Mouse (Mus musculus): ENCODE data around the gene Rnf180. TPM values are rescaled to one million over a fixed set of nuclear protein-coding genes. Genes with fewer than 3 reads are reported as not detected.

Rnf180 gene
- total and polyA plus RNA-seq, 3 experiments = 0.23 to 0.84 TPM; not detected in 1

DNA sequence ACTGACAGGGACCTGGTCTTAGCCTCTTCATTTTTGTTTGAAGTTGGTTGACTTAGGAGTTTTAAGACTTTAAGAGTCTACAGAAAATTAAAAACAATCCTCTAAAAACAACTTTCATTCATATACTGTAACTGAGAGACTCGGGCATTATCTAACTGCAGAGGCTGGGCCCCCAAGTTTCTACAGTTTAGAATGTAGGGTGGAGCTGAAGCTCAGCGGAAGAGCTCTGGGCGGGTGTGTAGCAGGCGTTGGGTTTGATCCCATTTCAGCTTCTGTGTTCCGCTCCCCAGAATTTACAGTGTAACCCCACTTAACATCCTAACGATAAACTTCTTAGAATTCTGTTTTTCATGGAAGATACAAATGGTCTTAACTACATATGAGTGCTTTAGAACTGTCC is 183.0 kb downstream of the Rnf180 start:
- H3K4me1 ChIP-seq (ENCODE audit: control insufficient read depth in 1 of 2, insufficient read depth in 2 of 2, low read length in 2 of 2) = no peaks in the 10 kb centered on the region
- H3K79me2 ChIP-seq (ENCODE audit: control insufficient read depth, insufficient read depth, low read length, poor library complexity) = no peaks in the 10 kb centered on the region
- H3K36me3 ChIP-seq (ENCODE audit: control insufficient read depth in 1 of 2, insufficient read depth in 2 of 2, low read length in 2 of 2) = no peaks in the 10 kb centered on the region
- H3K4me3 ChIP-seq (ENCODE audit: control insufficient read depth in 1 of 2, insufficient read depth in 1 of 2, low read depth in 2 of 2, low read length in 2 of 2) = no peak overlapping the region
- no peaks in the 10 kb centered on the region for H3K9me3 ChIP-seq (replicated peaks; ENCODE audit: insufficient read depth, low read length)
- no peak overlapping the region for H3K27ac ChIP-seq (ENCODE audit: control insufficient read depth, low read depth, low read length)
- H3K27me3 ChIP-seq (ENCODE audit: control insufficient read depth in 1 of 2, insufficient read depth in 2 of 2, low read length in 2 of 2) = no peaks in the 10 kb centered on the region
- no peak for DNase-seq (ENCODE audit: low read depth, low spot score)
- no peak overlapping the region for H3K9ac ChIP-seq (ENCODE audit: control insufficient read depth, low read depth, low read length, poor library complexity, severe bottlenecking)
- no peak for TF ChIP-seq KAT2A (conservative IDR thresholded peaks at IDR 0.05; ENCODE audit: low read depth, low read length)
- no peak for TF ChIP-seq NRF1 (IDR thresholded peaks at IDR 0.05; ENCODE audit: insufficient read depth, low read depth, low read length, poor library complexity, severe bottlenecking)
- no peak for TF ChIP-seq MXI1 (IDR thresholded peaks at IDR 0.05; ENCODE audit: low read depth, low read length)
- TF ChIP-seq ETS1 (IDR thresholded peaks at IDR 0.05; ENCODE audit: low read depth, low read length) = no peak
- TF ChIP-seq POLR2A (IDR thresholded peaks at IDR 0.05; ENCODE audit: control insufficient read depth in 1 of 2, insufficient read depth in 1 of 2, low read depth in 1 of 2, low read length in 2 of 2, poor library complexity in 1 of 2) = no peak
- TF ChIP-seq CHD1 (IDR thresholded peaks at IDR 0.05; ENCODE audit: low read depth, low read length) = no peak

DNA sequence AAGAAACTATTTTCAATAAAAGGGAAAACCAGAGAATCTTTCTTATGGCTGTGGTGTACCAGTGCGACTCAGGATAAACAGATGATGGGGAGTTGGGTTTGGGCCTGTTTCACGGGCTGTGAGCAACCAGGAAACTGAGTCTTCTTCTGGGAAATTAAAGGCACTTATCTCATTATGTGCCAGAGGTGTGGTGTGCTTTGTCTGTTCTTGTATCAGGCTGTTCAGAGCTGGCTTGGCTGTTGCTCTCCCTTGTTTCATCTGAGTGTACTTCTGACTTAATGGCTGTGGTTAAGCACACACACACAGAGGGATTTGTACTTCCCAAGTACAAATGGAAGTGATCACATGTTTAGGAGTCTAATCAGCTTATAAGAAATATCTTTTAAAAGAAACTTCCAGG is 190.2 kb downstream of the Rnf180 start:
- DNase-seq (ENCODE audit: low read depth, low spot score) = no peak
- Histone ChIP-seq H3K4me1 (ENCODE audit: control insufficient read depth in 1 of 2, insufficient read depth in 2 of 2, low read length in 2 of 2) (no peaks in the 10 kb centered on the region), H3K4me3 (ENCODE audit: control insufficient read depth in 1 of 2, insufficient read depth in 1 of 2, low read depth in 2 of 2, low read length in 2 of 2) (no peak overlapping the region), H3K36me3 (ENCODE audit: control insufficient read depth in 1 of 2, insufficient read depth in 2 of 2, low read length in 2 of 2) (no peaks in the 10 kb centered on the region), H3K9ac (ENCODE audit: control insufficient read depth, low read depth, low read length, poor library complexity, severe bottlenecking) (no peak overlapping the region), H3K79me2 (ENCODE audit: control insufficient read depth, insufficient read depth, low read length, poor library complexity) (no peaks in the 10 kb centered on the region), H3K9me3 (replicated peaks; ENCODE audit: insufficient read depth, low read length) (no peaks in the 10 kb centered on the region), H3K27ac (ENCODE audit: control insufficient read depth, low read depth, low read length) (no peak overlapping the region), H3K27me3 (ENCODE audit: control insufficient read depth in 1 of 2, insufficient read depth in 2 of 2, low read length in 2 of 2) (no peaks in the 10 kb centered on the region)
- no peak for TF ChIP-seq MAZ (IDR thresholded peaks at IDR 0.05; ENCODE audit: low read depth, low read length)
- TF ChIP-seq E2F4 (IDR thresholded peaks at IDR 0.05; ENCODE audit: borderline replicate concordance, low read depth, low read length) = no peak

DNA sequence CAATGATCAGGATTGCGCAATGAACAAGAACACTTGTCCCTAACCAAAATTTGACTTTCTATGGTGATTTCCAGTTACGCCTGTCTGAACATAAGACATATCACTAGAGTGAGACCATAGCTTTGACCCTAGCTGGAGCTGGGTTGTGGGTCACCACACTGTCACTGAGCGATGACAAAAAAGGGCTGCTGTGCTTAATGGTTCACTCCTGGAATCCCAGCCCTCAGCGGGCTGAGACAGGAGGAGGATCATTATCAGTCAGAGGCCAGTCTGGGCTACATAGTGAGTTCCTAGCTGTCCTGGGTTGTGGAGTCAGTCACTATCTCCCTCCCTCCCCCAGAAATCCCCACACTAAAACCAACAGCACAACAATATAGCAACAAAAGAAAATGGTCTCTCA is 193.9 kb downstream of the Rnf180 start:
- Histone ChIP-seq H3K27me3 (ENCODE audit: control insufficient read depth in 1 of 2, insufficient read depth in 2 of 2, low read length in 2 of 2) (no peaks in the 10 kb centered on the region; a peak in 1 of 4 replicates), H3K4me1 (ENCODE audit: control insufficient read depth in 1 of 2, insufficient read depth in 2 of 2, low read length in 2 of 2) (no peaks in the 10 kb centered on the region), H3K79me2 (ENCODE audit: control insufficient read depth, insufficient read depth, low read length, poor library complexity) (no peaks in the 10 kb centered on the region), H3K9ac (ENCODE audit: control insufficient read depth, low read depth, low read length, poor library complexity, severe bottlenecking) (no peak overlapping the region), H3K36me3 (ENCODE audit: control insufficient read depth in 1 of 2, insufficient read depth in 2 of 2, low read length in 2 of 2) (no peaks in the 10 kb centered on the region), H3K4me3 (ENCODE audit: control insufficient read depth in 1 of 2, insufficient read depth in 1 of 2, low read depth in 2 of 2, low read length in 2 of 2) (no peak overlapping the region), H3K9me3 (replicated peaks; ENCODE audit: insufficient read depth, low read length) (no peaks in the 10 kb centered on the region), H3K27ac (ENCODE audit: control insufficient read depth, low read depth, low read length) (no peak overlapping the region)
- TF ChIP-seq RAD21 (IDR thresholded peaks at IDR 0.05; ENCODE audit: low read depth, low read length) (no peak), TBP (IDR thresholded peaks at IDR 0.05; ENCODE audit: low read depth, low read length) (no peak), TAL1 (IDR thresholded peaks at IDR 0.05; ENCODE audit: low read length) (no peak), POLR2A (IDR thresholded peaks at IDR 0.05; ENCODE audit: control insufficient read depth in 1 of 2, insufficient read depth in 1 of 2, low read depth in 1 of 2, low read length in 2 of 2, poor library complexity in 1 of 2) (no peak), EP300 (IDR thresholded peaks at IDR 0.05; ENCODE audit: low read depth in 1 of 2, low read length in 2 of 2) (no peak), ZC3H11A (IDR thresholded peaks at IDR 0.05; ENCODE audit: low read depth, low read length) (no peak), CHD1 (IDR thresholded peaks at IDR 0.05; ENCODE audit: low read depth, low read length) (no peak), ZKSCAN1 (IDR thresholded peaks at IDR 0.05; ENCODE audit: low read depth, low read length) (no peak), MEF2A (IDR thresholded peaks at IDR 0.05; ENCODE audit: extremely low read depth, insufficient replicate concordance, low read depth, low read length, poor library complexity, severe bottlenecking) (no peak), UBTF (IDR thresholded peaks at IDR 0.05; ENCODE audit: borderline replicate concordance, insufficient read depth, low read depth, low read length) (no peak), SMC3 (IDR thresholded peaks at IDR 0.05; ENCODE audit: low read depth, low read length) (no peak), NRF1 (IDR thresholded peaks at IDR 0.05; ENCODE audit: insufficient read depth, low read depth, low read length, poor library complexity, severe bottlenecking) (no peak), POLR2AphosphoS5 (IDR thresholded peaks at IDR 0.05; ENCODE audit: borderline replicate concordance, low read depth, low read length) (no peak), JUND (IDR thresholded peaks at IDR 0.05; ENCODE audit: low read depth, low read length) (no peak)
- DNase-seq (ENCODE audit: low read depth, low spot score) = no peak

Data from MEL (cell line).